Mouse (Mus musculus): ENCODE results near the gene Olfr267. TPM values are rescaled to one million over a fixed set of nuclear protein-coding genes. Genes with fewer than 3 reads are reported as not detected.

Gene Olfr267
- polyA plus RNA-seq (2012; rRNA removed) = 0.12 and 0.23 TPM in 2 replicates

DNA sequence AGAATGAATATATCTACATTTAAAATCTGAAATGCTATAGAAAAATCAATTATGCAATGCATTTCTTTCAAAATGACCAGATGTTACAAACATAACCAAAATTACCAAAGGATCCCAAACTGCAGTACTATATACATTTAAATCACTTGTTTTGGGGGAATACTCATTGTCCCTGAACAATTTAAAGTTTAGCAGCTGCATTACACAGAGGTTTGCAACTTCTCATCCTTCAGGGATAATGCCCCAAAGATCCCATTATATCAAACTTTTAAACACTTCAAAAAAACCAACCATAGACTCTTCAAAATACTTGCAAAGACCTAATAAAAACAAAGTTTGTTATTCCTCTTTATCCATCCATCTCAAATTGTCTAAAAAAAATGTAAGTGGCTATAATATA is at the start of gene Olfr267:
Gene Olfr267 (minus strand): TSS at position 101 of the 400 bp plus-strand sequence.
- no peak for DNase-seq (ENCODE audit: low read depth)

DNA sequence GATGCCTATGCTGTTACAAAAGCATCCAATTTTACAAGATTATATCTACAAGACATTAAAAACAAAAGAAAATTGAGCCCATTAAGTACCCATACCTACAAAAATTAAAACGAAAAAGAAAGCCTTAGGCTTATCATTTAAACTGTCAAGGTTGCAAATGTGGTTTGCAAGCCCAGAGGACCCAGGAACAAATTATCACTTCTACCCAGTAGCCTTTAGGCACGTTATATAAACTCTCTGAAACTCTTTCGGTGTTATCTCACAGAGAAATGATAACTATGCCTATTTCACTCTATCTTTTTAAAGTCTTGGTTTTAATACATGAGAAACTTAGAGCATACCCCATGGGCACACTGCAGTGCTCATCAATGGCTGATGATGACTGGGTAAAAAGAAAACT is 45.4 kb upstream of the Olfr267 start:
- no peak for DNase-seq (ENCODE audit: low read depth)

DNA sequence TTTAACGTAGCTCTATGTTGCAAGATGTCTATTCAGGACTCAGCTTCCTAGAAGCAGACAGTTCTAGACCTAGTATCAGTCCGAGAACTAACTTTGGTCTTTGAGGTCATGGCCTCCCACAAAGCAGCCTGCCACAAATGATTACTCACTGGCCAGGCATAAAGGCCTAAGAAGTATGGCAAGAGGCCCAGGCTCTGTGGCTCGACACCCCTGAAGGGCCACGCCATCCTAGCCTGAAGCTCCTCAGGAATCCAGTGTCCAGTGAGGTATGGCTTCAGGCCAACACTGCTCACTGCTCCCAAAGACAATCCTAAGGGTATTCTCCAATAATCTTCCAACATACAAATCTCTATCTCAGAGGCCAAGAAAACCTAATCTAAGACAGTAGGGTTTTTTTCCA is 38.4 kb upstream of the Olfr267 start:
- no peak for DNase-seq (ENCODE audit: low read depth)

DNA sequence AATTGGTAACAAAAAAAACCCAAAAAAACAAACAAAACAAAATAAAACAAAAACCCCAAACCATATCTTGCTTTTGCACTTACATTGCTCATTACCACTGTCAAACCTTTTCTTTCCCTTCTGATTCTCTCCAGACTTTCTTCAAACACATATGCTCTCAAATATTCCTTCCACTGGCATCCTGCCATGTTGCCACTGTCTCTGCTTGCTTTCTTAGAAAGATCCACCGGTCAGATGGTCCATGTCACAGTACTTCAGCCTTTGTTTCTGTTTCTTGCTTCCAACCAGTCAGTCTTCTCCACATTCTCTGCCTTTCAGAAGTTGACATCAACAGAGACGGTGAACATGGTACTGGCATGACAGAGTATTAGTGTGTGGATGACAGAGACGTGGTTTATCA is 857 bp downstream of the Olfr267 start:
- no peak for DNase-seq (ENCODE audit: low read depth)

DNA sequence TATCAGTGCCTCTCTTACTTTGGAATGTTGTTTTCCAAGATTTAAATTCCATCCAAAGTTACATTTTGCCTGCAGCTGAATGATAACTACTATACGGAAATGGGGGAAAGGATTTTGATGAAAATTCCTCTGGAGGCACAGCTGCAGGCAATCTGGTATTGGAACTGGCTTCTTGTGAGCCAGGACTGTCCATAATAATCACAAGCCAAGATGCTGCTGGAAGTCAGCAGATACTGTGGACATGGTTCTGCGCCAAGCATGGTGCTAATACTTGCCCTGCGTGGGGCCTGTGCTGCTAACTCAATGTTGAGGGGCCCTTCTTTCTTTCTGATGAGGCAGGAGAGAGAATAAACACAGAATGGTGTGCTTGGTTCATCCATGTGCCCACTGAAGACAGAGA is 24.1 kb downstream of the Olfr267 start:
- no peak for DNase-seq (ENCODE audit: low read depth)

DNA sequence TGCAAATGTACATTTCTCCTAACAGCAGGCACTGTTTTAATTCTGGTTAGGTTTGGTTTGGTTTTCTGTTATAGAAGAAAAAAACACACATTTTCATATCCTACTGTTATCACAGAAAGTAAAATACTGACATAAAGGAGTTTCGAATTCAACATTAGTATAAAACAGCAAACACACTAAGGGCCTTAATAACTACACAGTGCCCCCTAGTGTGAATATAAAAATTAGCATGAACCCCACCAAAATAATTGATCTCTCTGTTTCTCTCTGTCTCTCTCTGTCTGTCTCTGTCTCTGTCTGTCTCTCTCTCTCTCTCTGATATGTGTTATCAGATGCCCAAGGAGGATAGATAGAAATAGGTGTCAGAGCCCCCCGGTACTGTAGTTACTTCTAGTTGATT is 38.0 kb downstream of the Olfr267 start:
- DNase-seq (ENCODE audit: low read depth) = no peak

DNA sequence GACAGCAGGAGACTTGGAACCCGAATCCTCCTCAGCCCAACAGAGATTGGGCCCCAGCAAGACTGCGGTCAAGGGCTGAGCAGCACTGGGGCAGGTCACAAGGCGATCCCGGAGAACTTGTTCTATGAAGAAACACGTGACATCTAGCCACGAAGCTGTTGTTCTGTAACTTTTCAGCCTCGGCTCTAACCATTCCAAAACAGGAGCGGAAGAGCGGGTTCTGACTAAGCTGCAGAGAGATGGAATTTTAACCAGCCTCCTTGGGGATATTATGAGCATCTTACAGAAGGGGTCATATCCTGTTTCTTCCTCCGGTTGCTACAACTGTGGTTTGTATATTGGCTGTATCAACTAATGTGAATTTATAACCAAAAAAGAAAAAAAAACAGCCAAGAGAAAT is 38.4 kb downstream of the Olfr267 start:
- no peak for DNase-seq (ENCODE audit: low read depth)

DNA sequence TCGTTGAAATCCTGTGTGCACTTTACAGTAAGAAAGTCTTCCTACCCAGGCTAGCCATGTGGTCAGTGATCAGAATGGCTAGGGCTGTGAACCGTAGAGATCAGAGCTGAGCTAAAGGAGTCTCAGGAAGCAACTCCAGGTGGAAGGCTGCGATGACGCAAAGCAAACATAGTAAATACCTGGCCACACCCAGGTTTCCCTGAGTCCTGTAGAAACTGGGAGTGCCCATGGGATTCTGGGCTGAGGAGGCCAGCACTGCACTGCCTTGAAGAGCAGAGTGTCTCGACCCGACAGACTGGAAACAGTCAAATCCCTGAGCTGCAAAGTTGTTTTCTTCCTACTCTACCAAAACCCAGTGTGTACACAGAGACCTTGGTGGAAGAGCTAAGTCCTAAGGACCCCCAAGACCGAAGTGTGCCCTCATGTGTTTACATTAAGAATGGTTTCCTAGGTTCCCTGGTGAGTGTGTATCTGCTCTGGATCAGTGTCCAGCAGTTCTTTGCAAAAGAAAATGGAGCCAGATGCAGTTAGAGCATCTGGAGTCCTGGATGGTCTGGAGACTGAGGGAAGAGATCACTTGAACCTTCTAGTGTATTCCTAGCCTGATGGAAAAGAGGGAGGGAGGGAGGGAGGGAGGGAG is 41.8 kb downstream of the Olfr267 start:
- DNase-seq (ENCODE audit: low read depth) = no peak

DNA sequence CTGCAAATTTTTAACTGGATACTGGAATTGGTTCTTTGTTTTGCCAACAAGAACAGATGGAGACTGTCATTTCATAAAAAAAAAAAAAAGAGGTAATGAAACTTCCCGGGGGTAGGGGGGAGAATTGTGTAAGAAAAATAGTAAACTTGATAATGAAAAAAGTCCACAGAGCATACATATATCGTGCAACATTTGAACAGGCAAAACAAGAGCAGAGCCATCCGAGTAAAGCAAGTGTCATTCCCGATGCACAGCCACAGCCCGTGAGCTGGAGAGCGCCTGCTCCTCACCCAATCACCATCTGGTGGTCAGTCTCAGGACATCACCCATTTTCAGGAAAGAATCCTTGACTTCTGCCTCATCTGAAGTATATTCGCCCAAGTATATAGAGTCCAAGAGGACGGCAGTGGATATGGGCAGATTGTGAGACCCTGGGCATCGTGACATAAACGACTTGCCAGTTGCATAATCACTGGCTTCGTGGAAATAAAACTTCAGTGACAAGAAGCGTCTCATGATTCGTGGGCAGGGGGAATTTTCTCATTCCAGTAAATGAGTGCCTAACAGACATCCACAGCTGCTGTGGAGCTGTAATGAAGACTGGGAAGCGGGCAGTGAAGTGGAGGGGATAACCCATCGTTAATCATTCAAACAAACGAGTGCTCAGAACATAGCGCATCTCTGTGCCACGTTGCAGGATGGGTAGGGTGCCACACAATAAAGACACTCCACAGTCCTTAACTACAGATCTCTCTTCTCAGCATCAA is 50.5 kb downstream of the Olfr267 start:
- no peak for DNase-seq (ENCODE audit: low read depth)

Other genes with a start within 250 kb of the Olfr267 start
- 28.4 and 29.2 TPM in 2 replicates for gene Lpar1, start 233.8 kb downstream of the Olfr267 start, polyA plus RNA-seq (2012; rRNA removed)
- gene Ecpas, start 125.0 kb upstream of the Olfr267 start, polyA plus RNA-seq (2012; rRNA removed) = 16.8 and 21.2 TPM in 2 replicates
- gene Zkscan16, start 155.9 kb upstream of the Olfr267 start, polyA plus RNA-seq (2012; rRNA removed) = 0.53 and 0.66 TPM in 2 replicates
- 6.7 and 6.8 TPM in 2 replicates for gene Ptgr1, start 199.4 kb upstream of the Olfr267 start, polyA plus RNA-seq (2012; rRNA removed)
- gene Dnajc25, start 207.3 kb upstream of the Olfr267 start, polyA plus RNA-seq (2012; rRNA removed) = 3.7 and 4.7 TPM in 2 replicates
- not detected in 2 replicates for gene Gm20503, start 215.5 kb upstream of the Olfr267 start, polyA plus RNA-seq (2012; rRNA removed)
- gene Gng10, start 247.4 kb upstream of the Olfr267 start, polyA plus RNA-seq (2012; rRNA removed) = 17.1 and 21.6 TPM in 2 replicates